Mouse (Mus musculus) adrenal gland, postnatal 36 days (tissue): ENCODE results near the gene Tbx6. TPM values are rescaled to one million over a fixed set of nuclear protein-coding genes. Genes with fewer than 3 reads are reported as not detected.
"Not testable (repeated sequence)": the region's sequence is repeated elsewhere in the genome, so short reads cannot be mapped to it uniquely, and the experiment has no call there.

Source experiments
- DNase-seq, 2 experiments: peaks; one replicate each; pipeline ENCODE4 v3.0.0; 2021; ENCODE audit warnings: mixed read lengths in 1 of 2
- total RNA-seq, 2 experiments: library from RNA; stranded (reverse); gene quantifications; 2 replicates each; pipeline ENCODE4 v1.2.3; 2021

Gene Tbx6
- total RNA-seq, 2 experiments from 2014 or later = 0.46 to 0.70 TPM

DNA sequence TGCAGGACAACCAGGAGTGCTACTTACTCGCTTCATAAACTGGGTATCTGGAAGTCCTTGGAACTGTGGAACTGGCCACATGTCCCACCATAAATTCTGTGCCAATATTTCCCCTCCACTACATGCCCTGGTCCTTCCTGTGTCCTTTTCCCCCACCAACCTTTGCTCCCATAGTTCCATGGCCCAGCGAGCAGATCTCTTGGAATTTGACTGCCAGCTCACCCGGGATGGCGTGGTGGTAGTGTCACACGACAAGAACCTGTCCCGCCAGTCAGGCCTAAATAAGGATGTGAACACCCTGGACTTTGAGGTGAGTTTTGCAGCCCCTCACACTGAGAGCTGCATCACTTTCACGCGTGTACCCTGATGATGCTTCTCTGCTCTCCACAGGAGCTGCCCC is 14.3 kb upstream of the Tbx6 start:
- no peak for DNase-seq

DNA sequence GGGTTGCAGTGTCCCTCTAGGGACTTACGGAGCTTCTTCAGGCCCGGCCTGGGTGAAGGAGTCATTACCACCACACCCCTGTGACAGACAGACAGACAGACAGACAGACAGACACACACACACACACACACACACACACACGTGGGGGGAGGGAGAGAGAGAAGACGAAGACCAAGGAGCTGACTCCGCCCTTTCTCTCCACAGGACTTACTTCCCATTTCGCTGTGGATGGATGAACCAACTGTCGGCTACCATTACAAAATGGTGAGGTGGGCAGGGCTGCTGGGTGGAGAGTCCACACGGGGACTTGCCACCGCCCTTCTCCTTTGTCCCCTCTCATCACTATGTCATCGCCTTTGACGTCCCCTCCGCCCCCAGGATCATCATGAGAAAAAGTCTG is 10.5 kb upstream of the Tbx6 start:
- no peak for DNase-seq

DNA sequence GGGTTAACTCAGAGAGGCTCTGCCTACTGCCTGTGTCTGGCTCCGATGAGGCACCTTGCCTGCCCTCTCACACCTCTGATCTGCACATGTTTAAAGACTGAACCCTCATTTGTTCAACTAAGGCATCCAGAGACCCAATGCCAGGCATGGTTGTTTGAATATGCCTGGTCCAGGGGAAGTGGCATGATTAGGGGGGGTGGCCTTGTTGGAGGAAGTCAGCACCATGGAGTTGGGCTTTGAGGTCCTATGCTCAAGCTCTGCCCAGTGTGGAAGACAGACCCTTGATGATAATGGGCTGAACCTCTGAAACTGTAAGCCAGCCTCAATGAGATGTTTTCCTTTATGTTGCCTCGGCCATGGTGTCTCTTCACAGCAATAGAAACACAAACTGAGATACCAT is 7.9 kb upstream of the Tbx6 start:
- no peak for DNase-seq

DNA sequence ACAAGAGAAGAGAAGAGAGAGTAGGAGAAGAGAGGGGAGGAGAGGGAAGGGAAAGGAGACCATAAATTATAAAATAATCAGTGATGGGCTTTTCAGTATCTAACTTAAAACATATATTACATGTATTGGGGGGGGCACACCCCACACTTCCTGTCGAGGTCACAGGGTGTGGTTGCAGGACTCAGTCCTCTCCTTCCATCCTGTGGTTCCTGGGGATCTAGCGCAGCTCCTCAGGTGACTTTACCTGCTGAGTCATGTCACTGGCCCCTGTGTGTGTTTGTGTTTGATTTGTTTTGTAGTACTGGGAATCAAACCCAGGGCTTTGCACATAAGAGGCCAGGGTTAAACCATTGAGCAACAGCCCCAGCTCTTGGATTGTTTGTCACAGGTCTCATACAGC is 6.8 kb upstream of the Tbx6 start:
- no peak for DNase-seq

DNA sequence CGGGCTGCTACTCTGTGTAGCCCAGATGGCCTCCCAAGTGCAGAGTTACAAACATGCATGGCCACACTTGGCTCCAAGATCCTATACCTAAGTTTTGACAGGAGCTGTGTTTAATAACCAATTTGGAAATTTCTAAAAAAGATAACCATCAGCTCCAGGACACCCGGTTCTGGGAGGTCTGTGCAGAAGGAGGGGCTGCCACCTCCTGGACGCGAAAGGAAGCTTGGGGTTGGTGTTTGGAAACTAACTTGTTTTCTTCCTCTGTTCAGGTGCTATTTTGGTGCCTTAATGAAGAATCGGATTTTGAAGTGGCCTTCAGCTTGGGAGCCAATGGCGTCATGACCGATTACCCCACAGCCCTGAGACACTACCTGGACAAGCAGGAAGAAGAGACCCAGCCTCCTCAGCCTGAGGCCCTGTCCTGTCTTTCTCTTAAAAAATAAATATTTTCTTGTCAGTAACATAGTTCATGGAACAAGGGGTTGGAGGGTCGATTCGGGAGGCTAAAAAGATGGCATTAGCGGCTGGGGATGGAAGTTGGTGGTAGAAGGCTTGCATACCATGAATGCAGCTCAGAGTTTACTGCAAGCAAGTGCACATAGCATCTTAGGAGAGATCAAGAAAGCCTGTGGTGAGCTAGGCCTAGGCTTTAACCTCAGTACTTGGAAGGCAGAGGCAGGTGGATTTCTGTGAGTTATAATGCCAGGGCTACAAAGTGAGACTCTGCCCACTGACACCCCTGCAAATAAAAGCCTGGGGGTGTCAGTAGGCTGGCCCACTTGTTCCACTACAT is 5.9 kb upstream of the Tbx6 start:
- no peak for DNase-seq

DNA sequence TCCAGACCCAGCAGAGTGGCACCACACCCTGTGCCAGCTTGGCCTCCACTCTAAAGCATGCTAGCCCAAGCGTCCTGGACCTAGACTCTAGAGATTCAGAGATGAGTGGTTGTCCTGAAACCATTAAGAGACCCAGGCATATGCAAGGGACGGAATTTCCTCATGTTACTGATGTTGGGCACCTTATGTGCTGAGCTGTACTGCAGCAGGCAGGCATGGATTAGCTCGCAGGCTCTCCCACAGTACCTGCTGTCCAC is 5.4 kb upstream of the Tbx6 start:
- no peak for DNase-seq

DNA sequence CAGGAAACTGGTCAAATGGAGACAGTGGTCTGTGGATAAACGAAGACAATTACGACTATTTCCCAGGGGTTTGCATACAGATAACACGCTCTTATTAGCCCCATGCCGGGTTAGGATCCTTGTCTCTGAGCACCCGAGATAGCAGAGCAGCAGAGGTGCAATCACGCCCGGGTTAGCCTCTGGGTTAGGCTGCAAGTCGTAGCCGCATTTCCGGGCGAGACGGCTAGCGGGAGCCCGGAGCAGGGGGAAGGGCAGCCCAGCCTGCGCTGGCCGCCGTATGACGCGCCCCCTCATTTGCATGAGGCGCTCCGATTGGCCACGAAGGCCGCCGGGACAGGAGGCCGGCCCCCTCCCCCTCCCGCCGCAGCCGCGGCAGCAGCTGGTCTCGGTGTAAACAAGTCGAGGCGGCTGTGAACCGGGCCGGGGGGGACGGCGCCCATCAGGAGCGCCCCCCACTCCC is 4.7 kb upstream of the Tbx6 start, which contains the start of gene Ypel3:
TSS of gene Ypel3 (plus strand) at position 358 of the 460 bp plus-strand sequence.
- DNase-seq = peak; percentile 98 to 99

DNA sequence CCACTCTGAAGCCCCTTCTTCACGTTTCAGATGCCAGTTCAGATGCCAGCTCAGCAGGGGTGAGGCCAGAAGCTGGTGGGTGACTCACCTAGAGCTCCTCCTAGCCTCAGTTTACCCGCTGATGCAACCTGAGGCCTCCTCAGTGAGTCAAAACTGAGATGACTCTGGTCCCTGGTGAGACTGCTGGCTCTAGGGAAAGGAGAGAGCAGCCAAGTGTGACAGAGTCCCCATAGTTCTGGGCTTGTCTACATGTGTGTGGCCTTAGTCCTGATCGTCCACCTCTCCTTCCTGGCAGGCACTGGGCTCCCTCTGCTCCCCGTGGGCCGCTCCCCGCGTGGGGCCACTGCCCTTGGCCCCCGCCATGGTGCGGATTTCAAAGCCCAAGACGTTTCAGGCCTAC is 3.8 kb upstream of the Tbx6 start:
- peak in 1 of 2 experiments; percentile 49 for DNase-seq

DNA sequence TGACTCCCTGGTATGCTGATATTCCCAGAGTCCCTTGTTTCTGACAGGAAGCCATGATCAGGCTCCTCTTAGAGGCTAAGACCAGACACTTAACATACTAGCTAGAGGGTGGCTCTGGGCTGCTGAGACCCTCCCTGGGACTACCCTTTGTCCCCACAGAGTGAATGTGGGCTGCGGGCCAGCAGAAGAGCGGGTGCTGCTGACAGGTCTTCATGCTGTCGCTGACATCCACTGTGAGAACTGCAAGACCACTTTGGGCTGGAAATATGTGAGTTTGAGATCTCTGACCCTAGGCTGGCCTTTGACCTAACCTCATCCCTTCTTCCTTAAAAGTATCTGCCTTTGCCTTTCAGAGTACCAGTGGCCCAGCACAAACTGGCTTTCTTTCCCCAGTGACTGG is 3.1 kb upstream of the Tbx6 start:
- no peak for DNase-seq

DNA sequence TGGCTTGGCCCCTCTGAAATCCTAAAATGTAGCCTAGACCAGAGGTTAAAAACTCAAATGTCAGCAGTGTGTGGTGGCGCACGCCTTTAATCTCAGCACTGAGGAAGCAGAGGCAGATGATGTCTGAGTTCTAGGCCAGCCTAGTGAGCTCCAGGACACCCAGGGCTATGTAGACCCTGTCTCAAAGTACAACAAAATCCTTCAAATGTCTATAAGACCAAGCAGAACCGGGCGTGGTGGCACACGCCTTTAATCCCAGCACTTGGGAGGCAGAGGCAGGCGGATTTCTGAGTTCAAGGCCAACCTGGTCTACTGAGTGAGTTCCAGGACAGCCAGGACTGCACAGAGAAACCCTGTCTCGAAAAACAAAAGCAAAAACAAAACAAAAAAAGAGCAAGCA is 2.2 kb upstream of the Tbx6 start:
- DNase-seq = not testable (repeated sequence)

DNA sequence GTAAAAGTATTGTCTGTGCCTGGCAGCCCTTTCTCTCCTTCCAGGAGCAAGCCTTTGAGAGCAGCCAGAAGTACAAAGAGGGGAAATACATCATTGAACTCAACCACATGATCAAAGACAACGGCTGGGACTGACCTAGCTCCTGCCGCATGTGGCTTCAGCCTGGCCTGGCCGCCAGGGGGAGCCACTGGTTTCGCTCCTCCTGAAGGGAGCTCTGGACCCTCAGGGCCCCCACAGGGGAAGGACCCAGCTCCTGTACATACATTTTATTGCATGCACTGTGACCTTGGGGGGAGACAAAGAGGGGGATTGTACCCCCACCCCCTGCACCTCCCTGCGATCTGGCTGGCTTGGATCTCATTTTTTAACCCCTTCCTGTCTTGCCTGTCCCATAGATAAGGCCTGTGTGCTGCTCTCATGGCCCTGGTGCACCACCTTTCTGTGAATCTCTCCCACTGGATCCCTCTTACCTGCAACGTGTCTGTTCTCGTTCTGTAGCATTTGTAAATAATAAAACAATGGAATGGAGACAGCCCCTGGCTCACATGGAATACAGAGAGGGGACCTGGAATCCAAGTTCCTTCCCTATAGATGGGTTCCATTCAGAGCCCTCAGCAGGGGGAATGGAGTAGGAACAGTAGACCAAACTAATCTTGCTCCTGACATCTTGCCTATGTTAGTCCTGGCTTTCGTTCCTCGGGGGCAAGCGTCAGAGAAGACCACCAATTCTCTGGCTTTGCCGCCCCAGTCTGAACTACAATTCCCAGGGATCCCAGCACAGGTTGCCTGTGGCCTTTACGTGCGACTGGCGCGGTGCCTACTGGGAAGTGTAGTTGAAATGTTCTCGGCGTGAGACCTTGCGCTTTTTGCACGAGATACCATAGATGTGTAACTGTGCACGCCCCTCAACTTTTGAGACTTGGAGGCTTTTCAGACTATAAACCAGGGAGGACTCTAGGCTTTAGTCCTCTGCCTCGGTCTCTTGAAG is 1.0 kb upstream of the Tbx6 start:
- peak; percentile 91 to 96 for DNase-seq

DNA sequence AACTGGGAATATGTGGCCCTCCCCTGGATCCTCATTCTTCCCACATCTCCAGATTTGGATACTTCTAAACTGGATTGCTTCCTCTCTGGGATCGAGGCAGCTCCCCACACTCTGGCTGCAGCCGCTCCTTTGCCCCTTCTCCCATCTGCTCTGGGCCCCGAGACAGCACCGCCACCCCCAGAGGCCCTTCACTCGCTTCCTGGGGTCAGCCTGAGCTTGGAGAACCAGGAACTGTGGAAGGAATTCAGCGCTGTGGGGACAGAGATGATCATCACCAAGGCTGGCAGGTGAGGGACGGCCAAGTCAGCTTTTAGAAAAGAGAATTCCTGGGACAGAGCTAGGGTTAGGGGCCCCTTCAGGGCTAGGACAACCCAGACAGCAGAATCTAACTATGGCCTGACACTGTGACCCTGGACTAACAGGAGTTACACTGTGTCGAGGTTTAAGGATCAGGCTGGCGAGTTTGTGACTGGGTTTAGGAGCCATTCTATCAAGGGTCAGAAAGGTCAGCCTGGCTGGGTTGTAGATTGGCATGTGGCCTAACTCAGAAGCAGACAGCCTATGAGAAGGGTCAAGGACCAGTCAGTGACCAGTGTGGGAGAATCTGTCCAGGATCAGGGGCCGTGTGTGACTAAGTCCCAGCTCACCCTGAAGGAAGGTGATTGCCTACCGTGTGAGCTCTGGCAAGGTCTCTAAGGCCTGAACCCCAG is 533 bp downstream of the Tbx6 start:
- DNase-seq = no peak

DNA sequence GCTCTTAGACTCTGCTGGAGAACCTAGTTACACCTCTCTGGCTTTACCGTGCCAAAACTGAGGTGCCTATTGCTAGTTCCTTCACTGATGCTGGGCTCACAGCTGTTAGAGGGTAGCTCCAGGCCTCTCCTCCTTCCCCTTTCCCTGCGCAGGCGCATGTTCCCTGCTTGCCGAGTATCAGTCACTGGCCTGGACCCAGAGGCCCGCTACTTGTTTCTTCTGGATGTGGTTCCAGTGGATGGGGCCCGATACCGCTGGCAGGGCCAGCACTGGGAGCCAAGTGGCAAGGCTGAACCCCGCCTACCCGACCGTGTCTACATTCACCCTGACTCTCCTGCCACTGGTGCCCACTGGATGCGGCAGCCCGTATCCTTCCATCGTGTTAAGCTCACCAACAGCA is 1.4 kb downstream of the Tbx6 start:
- DNase-seq = no peak

DNA sequence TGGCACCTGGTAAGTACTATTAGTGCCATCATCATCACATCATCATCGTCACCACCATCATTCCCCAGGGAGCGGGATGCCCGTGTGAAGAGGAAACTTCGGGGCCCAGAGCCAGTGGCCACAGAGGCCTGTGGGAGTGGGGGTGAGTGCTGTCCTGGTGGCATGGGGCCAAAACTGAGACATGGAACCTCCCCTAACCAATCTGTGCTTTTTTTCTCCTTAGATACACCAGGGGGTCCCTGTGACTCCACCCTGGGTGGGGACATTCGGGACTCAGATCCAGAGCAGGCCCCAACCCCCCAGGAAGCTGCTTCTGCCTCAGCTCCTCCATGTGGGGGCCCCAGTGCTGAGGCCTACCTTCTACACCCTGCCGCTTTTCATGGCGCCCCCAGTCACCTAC is 3.2 kb downstream of the Tbx6 start:
- DNase-seq = no peak

DNA sequence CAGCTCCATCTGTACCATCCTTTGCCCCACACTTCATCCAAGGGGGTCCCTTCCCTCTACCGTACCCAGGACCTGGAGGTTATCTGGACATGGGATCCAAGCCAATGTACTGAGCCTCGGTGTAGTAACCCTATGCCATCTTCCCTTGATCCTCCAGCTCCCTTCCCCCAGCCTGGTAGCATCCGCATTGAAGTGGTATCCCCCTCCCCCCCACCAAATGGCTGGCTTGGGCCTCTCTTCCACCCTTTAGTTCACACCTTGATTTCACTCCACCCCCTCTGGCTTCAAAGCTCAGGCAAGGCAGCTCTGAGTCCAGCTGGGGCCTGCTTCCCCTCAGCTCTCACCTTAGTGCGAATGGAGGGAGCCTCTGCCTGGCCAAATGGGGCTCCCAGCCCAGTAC is 3.8 kb downstream of the Tbx6 start:
- no peak for DNase-seq

DNA sequence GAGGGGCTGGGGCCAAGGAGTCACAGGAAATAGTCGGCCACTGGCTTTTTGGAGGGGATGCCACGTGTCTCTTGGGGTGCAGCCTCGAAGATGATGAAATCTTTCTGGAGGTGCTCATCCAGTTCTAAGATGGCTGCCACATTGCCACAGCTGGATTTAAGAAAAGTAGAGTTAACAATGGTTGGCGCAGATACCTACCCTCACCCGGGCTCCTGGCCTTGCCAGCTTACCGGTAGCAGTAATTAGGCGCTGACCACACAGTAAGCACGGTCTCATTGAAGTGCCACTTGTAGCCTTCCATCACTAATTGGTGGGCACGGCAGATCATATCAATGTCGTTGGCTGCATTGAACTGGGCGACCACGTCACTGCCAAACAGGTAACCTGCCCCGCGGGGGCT is 4.9 kb downstream of the Tbx6 start:
- DNase-seq = no peak

DNA sequence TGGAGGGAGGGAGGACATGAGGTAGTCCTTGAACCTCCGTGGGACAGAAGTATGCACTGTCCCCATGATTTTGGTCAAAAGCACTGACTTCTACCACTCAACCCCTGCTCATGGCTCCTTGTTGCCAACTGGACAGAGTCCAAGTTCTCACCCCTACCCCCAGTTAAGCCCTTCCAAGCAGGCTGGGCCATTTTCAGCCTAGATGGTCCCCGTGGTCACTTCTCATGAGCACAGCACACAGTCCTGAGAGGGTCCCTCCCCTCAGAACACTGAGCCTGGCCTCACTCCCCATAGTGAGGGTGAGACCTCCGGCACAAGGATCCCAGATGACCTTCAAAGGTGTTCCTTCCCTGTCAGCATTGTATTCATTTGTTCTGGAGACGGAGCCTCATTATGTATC is 7.9 kb downstream of the Tbx6 start:
- DNase-seq = no peak

DNA sequence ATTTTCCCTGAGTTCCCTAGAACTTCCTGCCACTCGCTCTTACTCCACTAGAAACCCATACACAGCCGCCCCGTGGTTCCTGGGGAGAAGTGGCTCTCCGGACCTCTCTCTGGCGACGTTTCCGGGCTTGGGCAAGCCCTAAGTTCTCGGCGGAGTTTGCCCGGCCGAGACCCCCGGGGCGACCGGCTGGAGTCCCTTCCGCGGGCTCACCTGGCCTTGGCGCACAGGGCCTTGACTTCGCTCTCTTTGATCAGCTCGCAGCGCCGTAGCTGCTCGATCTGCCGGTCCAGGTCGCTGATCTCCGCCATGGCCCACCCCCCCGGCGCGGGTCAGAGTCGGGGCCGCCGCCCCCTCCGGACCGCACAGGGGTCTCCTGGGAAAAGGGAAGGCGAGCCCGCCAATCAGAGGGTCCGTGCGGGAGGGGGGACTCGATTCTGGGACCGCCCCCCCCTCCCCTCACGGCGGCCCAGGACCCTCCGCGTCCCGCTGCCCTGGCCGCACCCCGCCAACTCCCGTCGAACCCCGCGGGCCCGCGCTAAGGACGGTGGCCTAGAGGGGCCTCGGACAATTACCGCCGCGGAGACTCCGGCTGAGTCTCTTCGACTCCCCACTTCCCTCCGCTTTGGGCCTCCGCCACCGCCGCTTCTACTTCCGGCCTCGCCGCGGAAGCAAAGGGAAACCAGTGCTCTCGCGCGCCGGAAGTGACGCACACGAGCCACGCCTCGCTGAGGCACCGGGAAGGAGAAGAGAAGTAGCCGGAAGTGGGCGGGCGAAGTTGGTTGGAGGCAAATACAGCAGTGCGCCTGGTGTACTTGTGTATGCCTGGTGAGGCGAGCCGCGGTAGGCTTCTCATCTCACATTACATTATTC is 10.8 kb downstream of the Tbx6 start, which contains the start of gene Ppp4c:
TSS of gene Ppp4c (minus strand) at position 646 of the 870 bp plus-strand sequence.
- DNase-seq = peak; percentile 97 to 98

DNA sequence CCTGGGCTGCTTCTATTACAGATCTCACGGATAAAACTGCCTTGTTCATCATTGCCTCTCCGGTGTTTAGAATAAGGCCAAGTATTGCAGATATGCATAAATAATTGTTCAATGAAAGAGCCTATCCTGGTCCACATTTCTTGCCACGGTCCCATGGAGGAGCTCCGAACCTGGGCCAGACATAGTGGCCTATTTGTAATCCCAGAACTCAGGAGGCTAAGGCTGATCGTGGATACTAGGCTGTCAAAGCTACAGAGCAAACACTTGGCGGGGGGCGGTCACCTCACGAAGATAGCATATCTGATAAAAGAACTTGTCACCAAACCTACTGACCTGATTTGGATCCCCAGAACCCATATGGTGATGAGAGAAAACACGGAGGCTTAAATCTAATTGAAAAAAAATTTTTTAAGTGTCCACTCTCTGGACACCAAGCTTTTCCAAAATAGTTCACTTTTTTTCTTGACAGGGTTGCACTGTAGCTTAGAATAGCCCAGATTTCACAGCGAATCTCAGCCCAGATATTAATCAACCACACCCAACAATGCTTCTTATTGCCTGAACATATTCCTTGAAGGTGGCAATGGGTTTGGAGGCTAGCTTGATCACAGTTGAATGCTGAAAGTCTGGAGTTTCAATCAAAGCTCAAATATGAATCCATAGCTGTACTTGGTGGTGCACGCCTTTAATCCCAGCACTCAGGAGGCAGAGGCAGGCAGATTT is 11.6 kb downstream of the Tbx6 start:
- DNase-seq = no peak

DNA sequence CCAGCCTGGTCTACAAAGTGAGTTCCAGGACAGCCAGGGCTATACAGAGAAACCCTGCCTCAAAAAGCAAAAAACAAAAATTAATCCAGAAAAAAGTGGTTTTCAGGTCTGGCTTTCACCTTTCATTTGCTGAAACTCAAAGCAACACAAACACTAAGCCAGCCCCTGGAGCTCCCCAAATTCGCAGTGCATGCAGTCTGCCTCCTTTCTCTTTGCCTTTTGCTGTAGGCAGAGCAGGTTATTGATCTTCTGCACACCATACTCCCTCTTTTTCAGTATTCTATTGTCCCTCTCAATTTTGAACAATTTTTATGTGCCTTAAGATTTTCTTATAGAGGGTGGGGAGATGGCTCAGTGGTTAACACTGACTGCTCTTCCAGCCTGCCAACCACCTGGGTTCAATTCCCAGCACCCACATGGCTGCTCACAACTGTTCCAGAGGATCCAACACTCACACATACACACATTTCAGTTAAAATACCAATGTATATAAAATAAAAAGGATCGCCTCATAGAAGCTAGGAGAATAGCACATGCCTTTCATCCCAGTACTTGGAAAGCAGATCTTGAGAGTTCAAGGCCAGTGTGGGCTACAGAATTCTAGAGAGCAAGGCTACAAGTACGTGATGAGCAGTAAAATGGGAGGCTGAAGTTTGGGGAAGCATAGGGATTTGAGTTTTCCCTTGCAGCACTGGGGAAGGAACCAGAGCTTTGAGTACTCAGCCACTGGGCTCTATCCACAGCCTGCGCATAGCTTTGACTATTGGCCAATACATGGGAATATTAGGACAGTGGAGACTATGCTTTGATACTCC is 12.4 kb downstream of the Tbx6 start:
- DNase-seq = no peak
